Comparison of ENCODE assay signal across 10 mouse cellular contexts in the genomic region with DNA sequence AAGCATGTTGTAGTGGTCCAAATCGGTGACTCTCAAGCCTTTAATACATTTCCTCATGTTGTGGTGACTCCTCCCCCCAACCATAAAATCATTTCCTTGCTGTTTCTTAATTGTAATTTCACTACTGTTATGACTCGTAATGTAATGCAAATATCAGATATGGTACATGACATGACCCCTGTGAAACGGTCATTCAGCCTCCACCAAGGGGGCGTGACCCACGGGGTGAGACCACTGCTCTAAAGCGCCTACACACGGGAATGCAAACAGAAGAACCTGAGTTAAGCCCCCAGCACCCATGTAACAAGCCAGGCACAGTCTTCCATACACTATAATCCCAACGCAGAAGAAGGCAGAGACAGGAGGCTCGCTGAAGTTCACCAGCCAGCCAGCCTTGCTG. TPM values are rescaled to one million over a fixed set of nuclear protein-coding genes. Genes with fewer than 3 reads are reported as not detected.
A peak's percentile ranks its signal among the peaks of the same experiment; 100 is the strongest.
DNase-seq lines count a peak whose midpoint lies in the region; ATAC-seq and TF ChIP-seq lines count a peak whose summit lies in the region.
"Had no signal": no experiment of that assay in that cellular context is flagged by ENCODE, and none has a peak within 500 bp of the region (broad histone marks: within the 10 kb centered on the region; RNA-seq: fewer than 3 reads in every experiment).

No protein-coding gene starts in this region.

- H3K4me1 ChIP-seq in heart, embryonic 14.5 days (ENCODE audit: control insufficient read depth in 2 of 2, insufficient read depth in 2 of 2, low read length in 2 of 2) = peaks cover 10 to 27% of the 10 kb centered on the region in 2 experiments
- H3K4me1 ChIP-seq in neural tube, embryonic 11.5 days (ENCODE audit: control insufficient read depth, insufficient read depth, low read length) = peaks cover 9% of the 10 kb centered on the region
- H3K4me1 ChIP-seq in intestine, embryonic 16.5 days (ENCODE audit: control insufficient read depth, insufficient read depth, low read length) = peaks cover 15% of the 10 kb centered on the region
- H3K4me1 ChIP-seq in small intestine, adult 2 months (ENCODE audit: control insufficient read depth, insufficient read depth, insufficient read length, low read length) = peaks cover 7% of the 10 kb centered on the region; the same call in 1 of the 2 replicates

- no peak for TF ChIP-seq POLR2A in small intestine, adult 2 months (IDR thresholded peaks at IDR 0.05; ENCODE audit: low read depth, low read length)

- H3K27me3 ChIP-seq in heart, embryonic 14.5 days (ENCODE audit: control insufficient read depth, insufficient read depth, low read length) = no peaks in the 10 kb centered on the region
- H3K27me3 ChIP-seq in neural tube, embryonic 11.5 days (ENCODE audit: control insufficient read depth, insufficient read depth, low read length) = no peaks in the 10 kb centered on the region
- 0 out of 2 replicates have a peak, but pooled peaks cover 2% of the 10 kb centered on the region for H3K27me3 ChIP-seq in intestine, embryonic 16.5 days (replicated peaks; ENCODE audit: control insufficient read depth, insufficient read depth, low read length)
- no peaks in the 10 kb centered on the region for H3K27me3 ChIP-seq in small intestine, adult 2 months (ENCODE audit: control insufficient read depth, insufficient read depth, low read length)

- DNase-seq in heart, adult 9 months (ENCODE audit: low spot score in 2 of 2) = no peak
- DNase-seq in neural tube, embryonic 11.5 days (ENCODE audit: low spot score) = no peak
- DNase-seq in neural tube, embryonic 10.5 days (ENCODE audit: extremely low spot score, low spot score) = no peak
- DNase-seq in cerebellum, postnatal 25 days = no peak
- DNase-seq in spleen, postnatal 10 days (ENCODE audit: low spot score in 2 of 2) = no peak

- H3K9ac ChIP-seq in heart, embryonic 14.5 days (ENCODE audit: low read length) = no peak overlapping the region
- no peak overlapping the region for H3K9ac ChIP-seq in neural tube, embryonic 11.5 days (ENCODE audit: low read length)
- 0 out of 2 replicates have a peak overlapping the region, but pooled peaks have one; percentile 15 for H3K9ac ChIP-seq in intestine, embryonic 16.5 days (ENCODE audit: low read depth, low read length)
- H3K9ac ChIP-seq: forebrain, postnatal 0 days had no signal

- no peak for ATAC-seq in heart, embryonic 14.5 days (ENCODE audit: insufficient number of reproducible peaks, insufficient read depth, low FRiP score, low read depth)
- no peak for ATAC-seq in neural tube, embryonic 11.5 days (ENCODE audit: insufficient read depth, low FRiP score, low TSS enrichment)
- no peak for ATAC-seq in intestine, embryonic 16.5 days
- ATAC-seq: forebrain, postnatal 0 days; hindbrain, embryonic 16.5 days had no signal

- no peak for TF ChIP-seq CTCF in small intestine, adult 2 months (IDR thresholded peaks at IDR 0.05; ENCODE audit: extremely low read depth, insufficient read length, insufficient replicate concordance, low read depth, low read length)

- no peaks in the 10 kb centered on the region; the same call in 1 of the 2 replicates for H3K9me3 ChIP-seq in heart, embryonic 14.5 days (ENCODE audit: control insufficient read depth, low read length)
- H3K9me3 ChIP-seq in neural tube, embryonic 11.5 days (ENCODE audit: control insufficient read depth, low read length) = no peaks in the 10 kb centered on the region
- H3K9me3 ChIP-seq in intestine, embryonic 16.5 days (ENCODE audit: control insufficient read depth, low read length) = no peaks in the 10 kb centered on the region

- H3K4me2 ChIP-seq in heart, embryonic 14.5 days (ENCODE audit: low read length) = peak overlapping the region; percentile 34; the same call in 1 of the 2 replicates
- 0 out of 2 replicates have a peak overlapping the region, but pooled peaks have one; percentile 22 for H3K4me2 ChIP-seq in neural tube, embryonic 11.5 days (ENCODE audit: low read depth)
- peak overlapping the region; percentile 37; the same call in 1 of the 2 replicates for H3K4me2 ChIP-seq in intestine, embryonic 16.5 days (ENCODE audit: low read depth, low read length)

- no peak overlapping the region for H3K4me3 ChIP-seq in heart, embryonic 14.5 days (ENCODE audit: control insufficient read depth in 1 of 2, insufficient read depth in 1 of 2, low read depth in 1 of 2, low read length in 2 of 2)
- no peak overlapping the region for H3K4me3 ChIP-seq in neural tube, embryonic 11.5 days (ENCODE audit: low read depth, low read length)
- H3K4me3 ChIP-seq in intestine, embryonic 16.5 days (ENCODE audit: low read length) = no peak overlapping the region
- peak overlapping the region; percentile 27 for H3K4me3 ChIP-seq in small intestine, adult 2 months (ENCODE audit: low read depth, low read length)

- H3K27ac ChIP-seq in heart, embryonic 14.5 days (replicated peaks in 1 of 2; ENCODE audit: control insufficient read depth in 1 of 2, insufficient read depth in 1 of 2, low read depth in 2 of 2, low read length in 2 of 2) = no peak overlapping the region
- H3K27ac ChIP-seq in neural tube, embryonic 11.5 days (ENCODE audit: low read depth, low read length) = no peak overlapping the region
- no peak overlapping the region for H3K27ac ChIP-seq in intestine, embryonic 16.5 days (ENCODE audit: low read length)
- no peak overlapping the region for H3K27ac ChIP-seq in small intestine, adult 2 months (ENCODE audit: insufficient read depth, low read depth, low read length)

- H3K36me3 ChIP-seq in heart, embryonic 14.5 days (ENCODE audit: control insufficient read depth, insufficient read depth, low read length) = no peaks in the 10 kb centered on the region
- H3K36me3 ChIP-seq in neural tube, embryonic 11.5 days (ENCODE audit: control insufficient read depth, insufficient read depth, low read length) = no peaks in the 10 kb centered on the region
- H3K36me3 ChIP-seq in intestine, embryonic 16.5 days (ENCODE audit: control insufficient read depth, insufficient read depth, low read length) = no peaks in the 10 kb centered on the region
- no peaks in the 10 kb centered on the region for H3K36me3 ChIP-seq in small intestine, adult 2 months (ENCODE audit: control insufficient read depth, insufficient read depth, low read length)

- 65% methylated on average over 9 of the region's 9 CpGs for WGBS in heart, embryonic 14.5 days
- WGBS in neural tube, embryonic 11.5 days = 66% methylated on average over 9 of the region's 9 CpGs
- 64% methylated on average over 9 of the region's 9 CpGs for WGBS in intestine, embryonic 16.5 days
- WGBS in small intestine, adult 2 months = 43% methylated on average over 9 of the region's 9 CpGs

RNA-seq across cellular contexts. Expression of gene Plbd2, which starts 2.4 kb away (rescaled TPM):
- polyA plus RNA-seq in heart, embryonic 14.5 days (2014; fragmentation: Nextera tagmentation; extraction: Ambion mirVana) = 35.1 and 36.1 TPM in 2 replicates
- polyA plus RNA-seq in neural tube, embryonic 11.5 days (2014; fragmentation: Nextera tagmentation; extraction: Ambion mirVana) = 33.3 and 33.6 TPM in 2 replicates
- 43.9 and 46.9 TPM in 2 replicates for polyA plus RNA-seq in intestine, embryonic 16.5 days (2015; fragmentation: Nextera tagmentation; extraction: Ambion mirVana)
- 19.9 and 24.3 TPM in 2 replicates for polyA plus RNA-seq in small intestine, adult 2 months (2012; rRNA removed)

RNA-seq across cellular contexts. Expression of gene Slc8b1, which starts 5.2 kb away (rescaled TPM):
- polyA plus RNA-seq in heart, embryonic 14.5 days (2014; fragmentation: Nextera tagmentation; extraction: Ambion mirVana) = 3.1 TPM in 2 replicates
- 2.9 and 4.9 TPM in 2 replicates for polyA plus RNA-seq in neural tube, embryonic 11.5 days (2014; fragmentation: Nextera tagmentation; extraction: Ambion mirVana)
- polyA plus RNA-seq in intestine, embryonic 16.5 days (2015; fragmentation: Nextera tagmentation; extraction: Ambion mirVana) = 6.9 and 7.6 TPM in 2 replicates
- polyA plus RNA-seq in small intestine, adult 2 months (2012; rRNA removed) = 8.0 and 12.1 TPM in 2 replicates

RNA-seq across cellular contexts. Expression of gene Sds, which starts 29.5 kb away (rescaled TPM):
- polyA plus RNA-seq in heart, embryonic 14.5 days (2014; fragmentation: Nextera tagmentation; extraction: Ambion mirVana) = not detected in 2 replicates
- polyA plus RNA-seq in neural tube, embryonic 11.5 days (2014; fragmentation: Nextera tagmentation; extraction: Ambion mirVana) = not detected in 2 replicates
- 0.18 and 0.37 TPM in 2 replicates for polyA plus RNA-seq in intestine, embryonic 16.5 days (2015; fragmentation: Nextera tagmentation; extraction: Ambion mirVana)
- not detected in 2 replicates for polyA plus RNA-seq in small intestine, adult 2 months (2012; rRNA removed)
- polyA plus RNA-seq: forebrain, postnatal 0 days had no signal

RNA-seq across cellular contexts. Expression of gene Sdsl, which starts 33.2 kb away (rescaled TPM):
- polyA plus RNA-seq in heart, embryonic 14.5 days (2014; fragmentation: Nextera tagmentation; extraction: Ambion mirVana) = 14.1 and 14.4 TPM in 2 replicates
- polyA plus RNA-seq in neural tube, embryonic 11.5 days (2014; fragmentation: Nextera tagmentation; extraction: Ambion mirVana) = 5.3 and 5.9 TPM in 2 replicates
- 19.9 and 20.2 TPM in 2 replicates for polyA plus RNA-seq in intestine, embryonic 16.5 days (2015; fragmentation: Nextera tagmentation; extraction: Ambion mirVana)
- 27.3 and 46.4 TPM in 2 replicates for polyA plus RNA-seq in small intestine, adult 2 months (2012; rRNA removed)
